In genomic region chr14:34810763-34811489, GRCm38 (mm10) we compare ENCODE assay signal across 7 mouse cellular contexts. TPM values are rescaled to one million over a fixed set of nuclear protein-coding genes. Genes with fewer than 3 reads are reported as not detected.
DNase-seq lines count a peak whose midpoint lies in the region; ATAC-seq and TF ChIP-seq lines count a peak whose summit lies in the region.

No protein-coding gene starts in this region.

- peak overlapping the region; percentile 29 for H3K4me2 ChIP-seq in embryonic facial prominence, embryonic 14.5 days (ENCODE audit: low read depth, low read length)

- no peaks in the 10 kb centered on the region for H3K79me2 ChIP-seq in MEL (ENCODE audit: control insufficient read depth, insufficient read depth, low read length, poor library complexity)

- H3K9ac ChIP-seq in MEL (ENCODE audit: control insufficient read depth, low read depth, low read length, poor library complexity, severe bottlenecking) = no peak overlapping the region
- no peak overlapping the region for H3K9ac ChIP-seq in embryonic facial prominence, embryonic 14.5 days (ENCODE audit: low read depth, low read length)

- TF ChIP-seq RAD21 in MEL (IDR thresholded peaks at IDR 0.05; ENCODE audit: low read depth, low read length) = peak; percentile 86

- no peak overlapping the region for H3K4me3 ChIP-seq in MEL (ENCODE audit: control insufficient read depth in 1 of 2, insufficient read depth in 1 of 2, low read depth in 2 of 2, low read length in 2 of 2)
- H3K4me3 ChIP-seq in bone marrow, adult 2 months (replicated peaks; ENCODE audit: control insufficient read depth, low read depth, low read length) = no peak overlapping the region
- H3K4me3 ChIP-seq in embryonic facial prominence, embryonic 14.5 days (ENCODE audit: low read depth, low read length) = no peak overlapping the region
- no peak overlapping the region for H3K4me3 ChIP-seq in small intestine, adult 2 months (ENCODE audit: low read depth, low read length)

- no peaks in the 10 kb centered on the region for H3K36me3 ChIP-seq in MEL (ENCODE audit: control insufficient read depth in 1 of 2, insufficient read depth in 2 of 2, low read length in 2 of 2)
- H3K36me3 ChIP-seq in embryonic facial prominence, embryonic 14.5 days (ENCODE audit: control insufficient read depth, insufficient read depth, low read length) = no peaks in the 10 kb centered on the region
- no peaks in the 10 kb centered on the region for H3K36me3 ChIP-seq in small intestine, adult 2 months (ENCODE audit: control insufficient read depth, insufficient read depth, low read length)

- ATAC-seq in embryonic facial prominence, embryonic 14.5 days (ENCODE audit: low read depth) = peak; percentile 57; the same call in 1 of the 2 replicates
- peak; percentile 90 for ATAC-seq in megakaryocyte-erythroid progenitor cell, adult 5-6 weeks (replicated peaks; ENCODE audit: low FRiP score, low TSS enrichment, poor library complexity, severe bottlenecking)

- no peak overlapping the region for H3K27ac ChIP-seq in MEL (ENCODE audit: control insufficient read depth, low read depth, low read length)
- H3K27ac ChIP-seq in bone marrow, adult 2 months (ENCODE audit: control insufficient read depth, insufficient read depth, low read depth, low read length, poor library complexity) = no peak overlapping the region
- no peak overlapping the region for H3K27ac ChIP-seq in embryonic facial prominence, embryonic 14.5 days (replicated peaks; ENCODE audit: low read depth, low read length)
- H3K27ac ChIP-seq in small intestine, adult 2 months (ENCODE audit: insufficient read depth, low read depth, low read length) = no peak overlapping the region

- intact Hi-C loops in heart, postnatal 14 days (cut with DNase I) = loop anchor here (2.0 to 5.0 kb wide), 3 partner anchors 300 to 1401 kb away; no protein-coding TSS in a partner anchor

- TF ChIP-seq EP300 in MEL (IDR thresholded peaks at IDR 0.05; ENCODE audit: low read depth in 1 of 2, low read length in 2 of 2) = no peak

- peak; percentile 77 for DNase-seq in MEL (ENCODE audit: low read depth, low spot score)
- DNase-seq in embryonic facial prominence, embryonic 14.5 days (ENCODE audit: low spot score) = peak; percentile 81
- DNase-seq in heart, postnatal 14 days = peak; percentile 74 to 84
- DNase-seq in layer of hippocampus, adult 9-11 months = peak; percentile 61

- TF ChIP-seq POLR2A in MEL (IDR thresholded peaks at IDR 0.05; ENCODE audit: control insufficient read depth in 1 of 2, insufficient read depth in 1 of 2, low read depth in 1 of 2, low read length in 2 of 2, poor library complexity in 1 of 2) = no peak
- no peak for TF ChIP-seq POLR2A in bone marrow, adult 2 months (IDR thresholded peaks at IDR 0.05; ENCODE audit: borderline replicate concordance, control insufficient read depth, low read depth, low read length)
- TF ChIP-seq POLR2A in small intestine, adult 2 months (IDR thresholded peaks at IDR 0.05; ENCODE audit: low read depth, low read length) = no peak

- H3K4me1 ChIP-seq in MEL (ENCODE audit: control insufficient read depth in 1 of 2, insufficient read depth in 2 of 2, low read length in 2 of 2) = no peaks in the 10 kb centered on the region
- H3K4me1 ChIP-seq in bone marrow, adult 2 months (ENCODE audit: control insufficient read depth, insufficient read depth, low read length) = no peaks in the 10 kb centered on the region
- no peaks in the 10 kb centered on the region for H3K4me1 ChIP-seq in embryonic facial prominence, embryonic 14.5 days (ENCODE audit: control insufficient read depth, insufficient read depth, low read length)
- no peaks in the 10 kb centered on the region for H3K4me1 ChIP-seq in small intestine, adult 2 months (ENCODE audit: control insufficient read depth, insufficient read depth, insufficient read length, low read length)

- no peaks in the 10 kb centered on the region for H3K9me3 ChIP-seq in MEL (replicated peaks; ENCODE audit: insufficient read depth, low read length)
- 0 out of 2 replicates have a peak, but pooled peaks cover 4% of the 10 kb centered on the region for H3K9me3 ChIP-seq in embryonic facial prominence, embryonic 14.5 days (ENCODE audit: control insufficient read depth, low read length)

- peak; percentile 78 to 94 (median 78) for TF ChIP-seq CTCF in MEL (IDR thresholded peaks at IDR 0.05 in 2 of 3, conservative IDR thresholded peaks at IDR 0.05 in 1 of 3; ENCODE audit: control insufficient read depth in 1 of 3, insufficient read depth in 1 of 3, low read depth in 2 of 3, low read length in 3 of 3, poor library complexity in 1 of 3, severe bottlenecking in 1 of 3)
- peak; percentile 59 for TF ChIP-seq CTCF in bone marrow, adult 2 months (IDR thresholded peaks at IDR 0.05; ENCODE audit: control insufficient read depth, insufficient read depth, low read length)
- TF ChIP-seq CTCF in small intestine, adult 2 months (IDR thresholded peaks at IDR 0.05; ENCODE audit: extremely low read depth, insufficient read length, insufficient replicate concordance, low read depth, low read length) = peak; percentile 77

- 23% methylated on average over 16 of the region's 16 CpGs for WGBS in bone marrow, adult 2 months
- WGBS in embryonic facial prominence, embryonic 14.5 days = 15% methylated on average over 16 of the region's 16 CpGs
- 21% methylated on average over 16 of the region's 16 CpGs for WGBS in small intestine, adult 2 months

- no peaks in the 10 kb centered on the region for H3K27me3 ChIP-seq in MEL (ENCODE audit: control insufficient read depth in 1 of 2, insufficient read depth in 2 of 2, low read length in 2 of 2)
- peaks cover 7% of the 10 kb centered on the region for H3K27me3 ChIP-seq in embryonic facial prominence, embryonic 14.5 days (replicated peaks; ENCODE audit: control insufficient read depth, insufficient read depth, low read length)
- no peaks in the 10 kb centered on the region for H3K27me3 ChIP-seq in small intestine, adult 2 months (ENCODE audit: control insufficient read depth, insufficient read depth, low read length)

TF ChIP-seq in MEL, 35 proteins besides CTCF, POLR2A, EP300 and RAD21:
- TF ChIP-seq ZC3H11A (IDR thresholded peaks at IDR 0.05; ENCODE audit: low read depth, low read length) = peak; percentile 58; the same call in 1 of the 2 replicates
- no peak for TF ChIP-seq GABPA (IDR thresholded peaks at IDR 0.05; ENCODE audit: low read depth, low read length)
- peak; percentile 37; the same call in 1 of the 2 replicates for TF ChIP-seq NRF1 (IDR thresholded peaks at IDR 0.05; ENCODE audit: insufficient read depth, low read depth, low read length, poor library complexity, severe bottlenecking)
- peak; percentile 75 for TF ChIP-seq SMC3 (IDR thresholded peaks at IDR 0.05; ENCODE audit: low read depth, low read length)
- TF ChIP-seq TBP (IDR thresholded peaks at IDR 0.05; ENCODE audit: low read depth, low read length) = no peak

RNA-seq across cellular contexts. Expression of gene Grid1, which starts 9.0 kb away (rescaled TPM):
- not detected in 2 replicates for total RNA-seq in MEL (2012; rRNA removed)
- polyA plus RNA-seq in MEL (2012; ENCODE audit: insufficient read depth in 1 of 2, insufficient read length in 2 of 2, low read depth in 1 of 2, low replicate concordance in 2 of 2, missing spikeins in 1 of 2) = not detected
- polyA plus RNA-seq in bone marrow, adult 2 months (2011; ENCODE audit: insufficient read depth, insufficient read length, low replicate concordance, missing spikeins) = 0.35 TPM in 1 of 2 replicates, not detected in the other
- 1.8 and 2.5 TPM in 2 replicates for polyA plus RNA-seq in embryonic facial prominence, embryonic 14.5 days (2014; fragmentation: Nextera tagmentation; extraction: Ambion mirVana)
- not detected for total RNA-seq in heart, postnatal 14 days (2021)
- total RNA-seq in megakaryocyte-erythroid progenitor cell, adult 5-6 weeks (2014; fragmentation: Nextera tagmentation) = not detected in 2 replicates
- total RNA-seq in megakaryocyte-erythroid progenitor cell, adult 5-6 weeks (2017) = not detected in 2 replicates
- polyA plus RNA-seq in small intestine, adult 2 months (2012; rRNA removed) = not detected in 2 replicates
